Mouse (Mus musculus) MEL (cell line): Measurements from ENCODE around the gene Prrg2. TPM values are rescaled to one million over a fixed set of nuclear protein-coding genes. Genes with fewer than 3 reads are reported as not detected.

Experiments used
- DNase-seq: peaks from one replicate; pipeline ENCODE4 v3.0.0; 2011; ENCODE audit warnings: low read depth, low spot score
- H3K27ac ChIP-seq: 2 replicates; pipeline ENCODE4 v1.5.1; 2012; ENCODE audit warnings: low read depth, mild to moderate bottlenecking, control low read depth, low read length, moderate library complexity; ENCODE audit not compliant: control insufficient read depth
- H3K27me3 ChIP-seq, 2 experiments: fragments of 150-350 bp in 1 of 2; sonication (generic) in 1 of 2; 2 replicates each; pipeline ENCODE4 v1.6.1; 2012; ENCODE audit warnings: low read length in 2 of 2, mild to moderate bottlenecking in 2 of 2, improper control_type of control experiment in 1 of 2, moderate library complexity in 1 of 2; ENCODE audit not compliant: insufficient read depth in 2 of 2, control insufficient read depth in 1 of 2
- H3K36me3 ChIP-seq, 2 experiments: 2 replicates each; pipeline ENCODE4 v1.6.1; 2012 to 2014; ENCODE audit warnings: low read length in 2 of 2, improper control_type of control experiment in 1 of 2, inconsistent platforms in 1 of 2, mild to moderate bottlenecking in 1 of 2; ENCODE audit not compliant: insufficient read depth in 2 of 2, control insufficient read depth in 1 of 2
- H3K4me1 ChIP-seq, 2 experiments: fragments of 150-350 bp in 1 of 2; sonication (generic) in 1 of 2; 2 replicates each; pipeline ENCODE4 v1.6.1; 2012; ENCODE audit warnings: low read length in 2 of 2, improper control_type of control experiment in 1 of 2, mild to moderate bottlenecking in 1 of 2; ENCODE audit not compliant: insufficient read depth in 2 of 2, control insufficient read depth in 1 of 2
- H3K4me3 ChIP-seq, 2 experiments: fragments of 150-350 bp in 1 of 2; sonication (generic) in 1 of 2; 2 replicates each; pipeline ENCODE4 v1.5.1; 2012; ENCODE audit warnings: low read depth in 2 of 2, low read length in 2 of 2, mild to moderate bottlenecking in 2 of 2, moderate library complexity in 2 of 2, control low read depth in 1 of 2, improper control_type of control experiment in 1 of 2; ENCODE audit not compliant: control insufficient read depth in 1 of 2, insufficient read depth in 1 of 2
- H3K79me2 ChIP-seq: 2 replicates; pipeline ENCODE4 v1.6.1; 2012; ENCODE audit warnings: mild to moderate bottlenecking, low read length, moderate library complexity; ENCODE audit not compliant: control insufficient read depth, poor library complexity, insufficient read depth
- H3K9ac ChIP-seq: 2 replicates; pipeline ENCODE4 v1.6.1; 2012; ENCODE audit warnings: low read depth, mild to moderate bottlenecking, control low read depth, low read length, moderate library complexity; ENCODE audit not compliant: control insufficient read depth, poor library complexity, severe bottlenecking
- H3K9me3 ChIP-seq: fragments of 150-350 bp; sonication (generic); replicated peaks from 2 replicates; pipeline ENCODE4 v1.6.1; 2012; ENCODE audit warnings: mild to moderate bottlenecking, low read length, improper control_type of control experiment, moderate library complexity; ENCODE audit not compliant: insufficient read depth
- BHLHE40 ChIP-seq: IDR thresholded peaks from 2 replicates; pipeline ENCODE4 v1.6.1; 2012; ENCODE audit warnings: low read depth, mild to moderate bottlenecking, inconsistent platforms, low read length, improper control_type of control experiment, borderline replicate concordance
- CHD1 ChIP-seq: IDR thresholded peaks from 2 replicates; pipeline ENCODE4 v1.6.1; 2012; ENCODE audit warnings: low read depth, mild to moderate bottlenecking, inconsistent platforms, low read length, improper control_type of control experiment
- CHD2 ChIP-seq: IDR thresholded peaks from 2 replicates; pipeline ENCODE4 v1.6.1; 2011; ENCODE audit warnings: low read length, improper control_type of control experiment
- E2F4 ChIP-seq: IDR thresholded peaks from 2 replicates; pipeline ENCODE4 v1.6.1; 2011; ENCODE audit warnings: low read depth, low read length, improper control_type of control experiment, borderline replicate concordance
- ELF1 ChIP-seq: IDR thresholded peaks from 2 replicates; pipeline ENCODE4 v1.6.1; 2014; ENCODE audit warnings: low read depth, mild to moderate bottlenecking, inconsistent platforms, low read length, improper control_type of control experiment, moderate library complexity
- EP300 ChIP-seq, 2 experiments: IDR thresholded peaks; 2 replicates each; pipeline ENCODE4 v1.6.1; 2011; ENCODE audit warnings: improper control_type of control experiment in 2 of 2, low read length in 2 of 2, low read depth in 1 of 2, mild to moderate bottlenecking in 1 of 2
- ETS1 ChIP-seq: IDR thresholded peaks from 2 replicates; pipeline ENCODE4 v1.6.1; 2012; ENCODE audit warnings: low read depth, mild to moderate bottlenecking, inconsistent platforms, low read length, improper control_type of control experiment, moderate library complexity
- GATA1 ChIP-seq: IDR thresholded peaks from 2 replicates; pipeline ENCODE4 v1.6.1; 2011; ENCODE audit warnings: low read depth, low read length, improper control_type of control experiment
- HCFC1 ChIP-seq: IDR thresholded peaks from 2 replicates; pipeline ENCODE4 v1.6.1; 2012; ENCODE audit warnings: low read depth, mild to moderate bottlenecking, inconsistent platforms, low read length, improper control_type of control experiment, moderate library complexity
- KAT2A ChIP-seq: conservative IDR thresholded peaks from 2 replicates; pipeline ENCODE4 v1.6.1; 2012; ENCODE audit warnings: low read depth, low read length, improper control_type of control experiment, inconsistent platforms
- MAX ChIP-seq: IDR thresholded peaks from 2 replicates; pipeline ENCODE4 v1.6.1; 2011; ENCODE audit warnings: low read length, improper control_type of control experiment
- MAZ ChIP-seq: IDR thresholded peaks from 2 replicates; pipeline ENCODE4 v1.6.1; 2012; ENCODE audit warnings: low read depth, mild to moderate bottlenecking, inconsistent platforms, low read length, improper control_type of control experiment
- MXI1 ChIP-seq: IDR thresholded peaks from 2 replicates; pipeline ENCODE4 v1.6.1; 2011; ENCODE audit warnings: mild to moderate bottlenecking, low read depth, low read length, improper control_type of control experiment
- MYB ChIP-seq: IDR thresholded peaks from 2 replicates; pipeline ENCODE4 v1.6.1; 2011; ENCODE audit warnings: mild to moderate bottlenecking, low read depth, low read length, improper control_type of control experiment
- MYC ChIP-seq: IDR thresholded peaks from 2 replicates; pipeline ENCODE4 v1.6.1; 2011; ENCODE audit warnings: low read depth, mild to moderate bottlenecking, low read length, improper control_type of control experiment, moderate library complexity
- NELFE ChIP-seq: IDR thresholded peaks from 2 replicates; pipeline ENCODE4 v1.6.1; 2011; ENCODE audit warnings: low read depth, low read length, improper control_type of control experiment
- POLR2A ChIP-seq, 2 experiments: IDR thresholded peaks; 2 replicates each; pipeline ENCODE4 v1.6.1; 2011 to 2012; ENCODE audit warnings: low read length in 2 of 2, mild to moderate bottlenecking in 2 of 2, control low read depth in 1 of 2, improper control_type of control experiment in 1 of 2, low read depth in 1 of 2, moderate library complexity in 1 of 2; ENCODE audit not compliant: control insufficient read depth in 1 of 2, insufficient read depth in 1 of 2, poor library complexity in 1 of 2
- POLR2AphosphoS2 ChIP-seq: IDR thresholded peaks from 2 replicates; pipeline ENCODE4 v1.6.1; 2011; ENCODE audit warnings: low read length, improper control_type of control experiment
- POLR2AphosphoS5 ChIP-seq: IDR thresholded peaks from 2 replicates; pipeline ENCODE4 v1.6.1; 2012; ENCODE audit warnings: low read depth, borderline replicate concordance, mild to moderate bottlenecking, inconsistent platforms, low read length, moderate library complexity, mixed read lengths
- RAD21 ChIP-seq: IDR thresholded peaks from 2 replicates; pipeline ENCODE4 v1.6.1; 2011; ENCODE audit warnings: mild to moderate bottlenecking, low read depth, low read length, improper control_type of control experiment
- RCOR1 ChIP-seq: IDR thresholded peaks from 2 replicates; pipeline ENCODE4 v1.6.1; 2012; ENCODE audit warnings: low read depth, mild to moderate bottlenecking, inconsistent platforms, low read length, improper control_type of control experiment
- SIN3A ChIP-seq: IDR thresholded peaks from 2 replicates; pipeline ENCODE4 v1.6.1; 2012; ENCODE audit warnings: low read length, improper control_type of control experiment, inconsistent platforms
- SMC3 ChIP-seq: IDR thresholded peaks from 2 replicates; pipeline ENCODE4 v1.6.1; 2011; ENCODE audit warnings: low read depth, low read length, improper control_type of control experiment
- TAL1 ChIP-seq: IDR thresholded peaks from 2 replicates; pipeline ENCODE4 v1.6.1; 2012; ENCODE audit warnings: mild to moderate bottlenecking, inconsistent platforms, low read length, moderate library complexity, mixed read lengths
- TBP ChIP-seq: IDR thresholded peaks from 2 replicates; pipeline ENCODE4 v1.8.0; 2011; ENCODE audit warnings: low read depth, low read length, improper control_type of control experiment
- TCF12 ChIP-seq: IDR thresholded peaks from 2 replicates; pipeline ENCODE4 v1.6.1; 2014; ENCODE audit warnings: low read depth, mild to moderate bottlenecking, inconsistent platforms, low read length, improper control_type of control experiment, moderate library complexity
- UBTF ChIP-seq: IDR thresholded peaks from 2 replicates; pipeline ENCODE4 v1.6.1; 2012; ENCODE audit warnings: low read depth, mild to moderate bottlenecking, inconsistent platforms, low read length, improper control_type of control experiment, moderate library complexity, borderline replicate concordance; ENCODE audit not compliant: insufficient read depth
- USF1 ChIP-seq: IDR thresholded peaks from 2 replicates; pipeline ENCODE4 v1.6.1; 2014; ENCODE audit warnings: low read depth, mild to moderate bottlenecking, inconsistent platforms, low read length, improper control_type of control experiment, moderate library complexity
- USF2 ChIP-seq, 2 experiments: IDR thresholded peaks; 2 replicates each; pipeline ENCODE4 v1.6.1; 2011 to 2012; ENCODE audit warnings: improper control_type of control experiment in 2 of 2, low read length in 2 of 2, borderline replicate concordance in 1 of 2, inconsistent platforms in 1 of 2, low read depth in 1 of 2, mild to moderate bottlenecking in 1 of 2; ENCODE audit not compliant: insufficient read depth in 1 of 2
- ZMIZ1 ChIP-seq: IDR thresholded peaks from 2 replicates; pipeline ENCODE4 v1.6.1; 2012; ENCODE audit warnings: low read depth, mild to moderate bottlenecking, inconsistent platforms, low read length, improper control_type of control experiment, moderate library complexity
- polyA plus RNA-seq, 2 experiments: library from polyadenylated mRNA; stranded (reverse) in 1 of 2; unstranded in 1 of 2; fragments of >175 nt in 1 of 2; fragments of >200 nt in 1 of 2; gene quantifications; 2 replicates each; pipeline versions ENCODE4 v1.2.1 to v1.2.4; 2012; ENCODE audit warnings: low replicate concordance in 2 of 2, low read depth in 1 of 2; ENCODE audit not compliant: insufficient read length in 2 of 2, insufficient read depth in 1 of 2, missing spikeins in 1 of 2
- total RNA-seq: library from RNA; depleted of rRNA; stranded (reverse); fragments of 300-350 nt; gene quantifications from 2 replicates; pipeline ENCODE4 v1.2.3, GENCODE M21; 2012

Gene Prrg2
- total and polyA plus RNA-seq, 3 experiments: 7.5 to 16.9 TPM; not detected in 1

GRCm38 (mm10) chr7:45015957-45016612, 46.4 kb downstream of the Prrg2 start, which contains the start of gene Scaf1 (continued):
- TF ChIP-seq KAT2A: peak; percentile 97
- peak; percentile 94 for TF ChIP-seq USF1
- TF ChIP-seq POLR2AphosphoS2: no peak
- peak; percentile 22; the same call in 1 of the 2 replicates for TF ChIP-seq TCF12
- TF ChIP-seq MYC: peak; percentile 90
- peak; percentile 84 for TF ChIP-seq E2F4
- no peak; the same call in 1 of the 2 replicates for TF ChIP-seq NELFE
- TF ChIP-seq MAZ: peak; percentile 87; the same call in 1 of the 2 replicates
- no peak for TF ChIP-seq BHLHE40
- TF ChIP-seq POLR2A (IDR thresholded peaks at IDR 0.05; ENCODE audit: control insufficient read depth in 1 of 2, insufficient read depth in 1 of 2, low read depth in 1 of 2, low read length in 2 of 2, poor library complexity in 1 of 2): no peak
- TF ChIP-seq, all 39 proteins: peak for 16

- DNase-seq: peak; percentile 82
- TF ChIP-seq POLR2A (IDR thresholded peaks at IDR 0.05; ENCODE audit: control insufficient read depth in 1 of 2, insufficient read depth in 1 of 2, low read depth in 1 of 2, low read length in 2 of 2, poor library complexity in 1 of 2) (peak; percentile 56 to 94; a peak in 3 of 4 replicates), CHD1 (no peak), KAT2A (no peak), MAX (no peak), SMC3 (no peak), ETS1 (0 out of 2 replicates have a peak, but pooled peaks have one; percentile 16), RCOR1 (peak; percentile 8; the same call in 1 of the 2 replicates), RAD21 (no peak), MXI1 (no peak; the same call in 1 of the 2 replicates), BHLHE40 (no peak), NELFE (peak; percentile 93), EP300 (IDR thresholded peaks at IDR 0.05; ENCODE audit: low read depth in 1 of 2, low read length in 2 of 2) (peak; percentile 7 to 36; a peak in 1 of 4 replicates), POLR2AphosphoS5 (peak; percentile 63; the same call in 1 of the 2 replicates), MAZ (0 out of 2 replicates have a peak, but pooled peaks have one; percentile 18), UBTF (no peak), CHD2 (no peak), TAL1 (no peak), MYB (0 out of 2 replicates have a peak, but pooled peaks have one; percentile 11), SIN3A (peak; percentile 68; the same call in 1 of the 2 replicates), MYC (no peak), E2F4 (0 out of 2 replicates have a peak, but pooled peaks have one; percentile 36), ZMIZ1 (peak; percentile 94), HCFC1 (peak; percentile 41), TBP (peak; percentile 95), ELF1 (0 out of 2 replicates have a peak, but pooled peaks have one; percentile 15), GATA1 (no peak), TCF12 (0 out of 2 replicates have a peak, but pooled peaks have one; percentile 39), POLR2AphosphoS2 (peak; percentile 88), USF2 (IDR thresholded peaks at IDR 0.05; ENCODE audit: borderline replicate concordance in 1 of 2, insufficient read depth in 1 of 2, low read depth in 1 of 2, low read length in 2 of 2) (no peak)
- TF ChIP-seq, all 39 proteins: peak for 16
- peaks cover 4 to 25% of the 10 kb centered on the region in 2 experiments for H3K4me1 ChIP-seq
Observed at GRCm38 (mm10) chr7:45015344-45015956, 47.0 kb downstream of the Prrg2 start.

More at GRCm38 (mm10) chr7:45015344-45015956, 47.0 kb downstream of the Prrg2 start:
- Histone ChIP-seq H3K27ac (peak overlapping the region; percentile 96), H3K4me3 (peak overlapping the region; percentile 85 to 93), H3K9ac (peak overlapping the region; percentile 97), H3K79me2 (peaks cover 16% of the 10 kb centered on the region), H3K27me3 (no peaks in the 10 kb centered on the region), H3K9me3 (no peaks in the 10 kb centered on the region), H3K36me3 (peaks cover 3 to 17% of the 10 kb centered on the region in 2 experiments)
